ENCODE assay signal across 9 mouse cellular contexts in genomic region chr9:70260324-70260841, GRCm38 (mm10). TPM values are rescaled to one million over a fixed set of nuclear protein-coding genes. Genes with fewer than 3 reads are reported as not detected.
DNase-seq lines count a peak whose midpoint lies in the region; ATAC-seq and TF ChIP-seq lines count a peak whose summit lies in the region.
"Had no signal": no experiment of that assay in that cellular context is flagged by ENCODE, and none has a peak within 500 bp of the region (broad histone marks: within the 10 kb centered on the region; RNA-seq: fewer than 3 reads in every experiment).

No protein-coding gene starts in this region.

- peak overlapping the region; percentile 67 for H3K27ac ChIP-seq in gastrocnemius, adult 2 months
- peak overlapping the region; percentile 55 for H3K27ac ChIP-seq in ES-Bruce4 (ENCODE audit: insufficient read depth, low read length)
- peak overlapping the region; percentile 35; the same call in 1 of the 2 replicates for H3K27ac ChIP-seq in heart, postnatal 0 days (ENCODE audit: low read depth)
- H3K27ac ChIP-seq in lung, postnatal 0 days (ENCODE audit: low read length) = peak overlapping the region; percentile 47

- no peaks in the 10 kb centered on the region for H3K36me3 ChIP-seq in ES-Bruce4 (ENCODE audit: control insufficient read depth, insufficient read depth, low read length, poor library complexity, severe bottlenecking)
- no peaks in the 10 kb centered on the region for H3K36me3 ChIP-seq in heart, postnatal 0 days (replicated peaks; ENCODE audit: control insufficient read depth, insufficient read depth, low read length)
- no peaks in the 10 kb centered on the region for H3K36me3 ChIP-seq in lung, postnatal 0 days (ENCODE audit: insufficient read depth, low read length)

- H3K4me2 ChIP-seq in heart, postnatal 0 days (ENCODE audit: low read depth, low read length) = no peak overlapping the region
- no peak overlapping the region for H3K4me2 ChIP-seq in lung, postnatal 0 days (replicated peaks; ENCODE audit: low read depth, low read length)

- H3K27me3 ChIP-seq in ES-Bruce4 (ENCODE audit: control insufficient read depth, insufficient read depth, low read length, poor library complexity, severe bottlenecking) = no peaks in the 10 kb centered on the region
- H3K27me3 ChIP-seq in heart, postnatal 0 days (ENCODE audit: control insufficient read depth, insufficient read depth, low read length) = no peaks in the 10 kb centered on the region
- no peaks in the 10 kb centered on the region for H3K27me3 ChIP-seq in lung, postnatal 0 days (replicated peaks; ENCODE audit: insufficient read depth, low read length)

- DNase-seq in gastrocnemius, adult 2 months = no peak
- DNase-seq in gastrocnemius, adult 8-10 months (ENCODE audit: low spot score in 2 of 2) = no peak
- DNase-seq in heart, postnatal 0 days (ENCODE audit: low spot score) = no peak
- DNase-seq in lung, postnatal 0 days (ENCODE audit: low spot score) = peak; percentile 84
- DNase-seq in left cerebral cortex, postnatal 25 days (ENCODE audit: low spot score in 2 of 2) = no peak
- DNase-seq in natural killer cell, adult 2 months (ENCODE audit: low spot score in 2 of 2) = no peak
- DNase-seq in spleen, postnatal 14 days (ENCODE audit: low spot score in 2 of 2) = no peak
- DNase-seq: cerebellum, postnatal 25 days had no signal

- peak; percentile 96 for TF ChIP-seq EP300 in ES-Bruce4 (IDR thresholded peaks at IDR 0.05; ENCODE audit: insufficient read depth, low read depth, low read length)
- no peak for TF ChIP-seq EP300 in heart, postnatal 0 days (IDR thresholded peaks at IDR 0.05; ENCODE audit: low read depth)
- peak; percentile 40; the same call in 1 of the 2 replicates for TF ChIP-seq EP300 in lung, postnatal 0 days (IDR thresholded peaks at IDR 0.05)

- H3K9me3 ChIP-seq in ES-Bruce4 (replicated peaks; ENCODE audit: control insufficient read depth, insufficient read depth, low read length, poor library complexity, severe bottlenecking) = no peaks in the 10 kb centered on the region
- no peaks in the 10 kb centered on the region for H3K9me3 ChIP-seq in heart, postnatal 0 days (replicated peaks; ENCODE audit: control insufficient read depth, low read length)
- H3K9me3 ChIP-seq in lung, postnatal 0 days (ENCODE audit: low read length) = no peaks in the 10 kb centered on the region

- H3K4me1 ChIP-seq in ES-Bruce4 (ENCODE audit: control insufficient read depth, insufficient read depth, low read length) = peaks cover 21% of the 10 kb centered on the region
- H3K4me1 ChIP-seq in heart, postnatal 0 days (ENCODE audit: control insufficient read depth, insufficient read depth) = peaks cover 50% of the 10 kb centered on the region
- H3K4me1 ChIP-seq in lung, postnatal 0 days (ENCODE audit: insufficient read depth, low read depth, low read length) = peaks cover 43% of the 10 kb centered on the region

- no peak for TF ChIP-seq POLR2A in ES-Bruce4 (IDR thresholded peaks at IDR 0.05; ENCODE audit: insufficient read depth, low read length)

- no peak for ATAC-seq in heart, postnatal 0 days (ENCODE audit: insufficient read depth, low read depth)
- peak; percentile 48 for ATAC-seq in lung, postnatal 0 days

- intact Hi-C loops in gastrocnemius, adult 2 months (cut with DNase I) = loop anchor here (2.0 to 5.0 kb wide), 2 partner anchors 50 to 67 kb away; no protein-coding TSS in a partner anchor
- intact Hi-C loops in left cerebral cortex, postnatal 25 days (cut with DNase I) = no loop called here

- H3K9ac ChIP-seq in ES-Bruce4 (ENCODE audit: low read depth, poor library complexity, severe bottlenecking) = no peak overlapping the region
- H3K9ac ChIP-seq in heart, postnatal 0 days (replicated peaks; ENCODE audit: low read depth, low read length) = no peak overlapping the region
- H3K9ac ChIP-seq in lung, postnatal 0 days (replicated peaks; ENCODE audit: low read depth) = no peak overlapping the region

- TF ChIP-seq CTCF in gastrocnemius, adult 2 months (IDR thresholded peaks at IDR 0.05) = no peak
- no peak for TF ChIP-seq CTCF in ES-Bruce4 (IDR thresholded peaks at IDR 0.05; ENCODE audit: low read depth, low read length)
- no peak for TF ChIP-seq CTCF in heart, postnatal 0 days (IDR thresholded peaks at IDR 0.05; ENCODE audit: low read depth)
- no peak for TF ChIP-seq CTCF in lung, postnatal 0 days (IDR thresholded peaks at IDR 0.05)

- H3K4me3 ChIP-seq in gastrocnemius, adult 2 months = 0 out of 2 replicates have a peak overlapping the region, but pooled peaks have one; percentile 3
- no peak overlapping the region for H3K4me3 ChIP-seq in ES-Bruce4 (ENCODE audit: low read depth, low read length)
- H3K4me3 ChIP-seq in heart, postnatal 0 days (ENCODE audit: low read depth, low read length) = no peak overlapping the region
- no peak overlapping the region for H3K4me3 ChIP-seq in lung, postnatal 0 days (ENCODE audit: low read depth, low read length)

- WGBS in heart, postnatal 0 days = 70% methylated on average over 9 of the region's 9 CpGs
- 37% methylated on average over 9 of the region's 9 CpGs for WGBS in lung, postnatal 0 days

RNA-seq across cellular contexts. Expression of gene Myo1e, which starts 53.2 kb away (rescaled TPM):
- 10 to 100 TPM in 1 of 2 experiments, 1 to 10 TPM in 1; 5.7 to 11.7 TPM for total RNA-seq in gastrocnemius, adult 2 months (2021)
- 1 to 10 TPM; 4.7 to 8.3 (median 5.3) TPM for total RNA-seq in gastrocnemius, adult 8-10 months (2022)
- 51.6 and 54.2 TPM in 2 replicates for polyA plus RNA-seq in ES-Bruce4 (2011; ENCODE audit: insufficient read depth, insufficient read length, low read depth, missing spikeins)
- 7.0 and 8.1 TPM in 2 replicates for total RNA-seq in heart, postnatal 0 days (2014; rRNA removed; ENCODE audit: low replicate concordance)
- 5.0 and 6.6 TPM in 2 replicates for polyA plus RNA-seq in heart, postnatal 0 days (2015; fragmentation: Nextera tagmentation; extraction: Ambion mirVana)
- 36.0 and 43.0 TPM in 2 replicates for polyA plus RNA-seq in lung, postnatal 0 days (2015; fragmentation: Nextera tagmentation; extraction: Ambion mirVana)
- 10 to 100 TPM; 13.5 to 14.7 TPM for total RNA-seq in left cerebral cortex, postnatal 25 days (2021)
